Comparison of ENCODE assay signal across 26 mouse cellular contexts in the genomic region with DNA sequence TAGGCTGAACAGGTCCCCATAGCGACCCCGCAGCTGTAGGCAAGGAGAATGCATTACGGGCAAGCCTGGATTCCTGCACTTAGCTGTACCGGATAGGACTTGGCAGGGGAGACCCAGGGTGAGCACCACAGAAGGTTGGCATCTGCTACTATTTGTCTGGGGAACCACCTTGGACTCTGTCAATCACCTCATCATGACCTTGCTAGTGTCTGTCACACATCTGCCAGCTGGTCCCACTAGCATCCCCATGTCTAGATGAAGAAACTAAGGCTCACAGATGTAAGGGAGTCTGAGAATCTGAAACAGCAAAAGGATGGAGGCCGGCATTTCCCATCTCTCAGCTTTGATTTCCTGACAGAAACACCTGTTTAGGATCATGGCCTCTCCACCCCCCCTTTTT. TPM values are rescaled to one million over a fixed set of nuclear protein-coding genes. Genes with fewer than 3 reads are reported as not detected.
DNase-seq lines count a peak whose midpoint lies in the region; ATAC-seq and TF ChIP-seq lines count a peak whose summit lies in the region.
"Had no signal": no experiment of that assay in that cellular context is flagged by ENCODE, and none has a peak within 500 bp of the region (broad histone marks: within the 10 kb centered on the region; RNA-seq: fewer than 3 reads in every experiment).

No protein-coding gene starts in this region.

- H3K4me3 ChIP-seq in gastrocnemius, adult 2 months: no peak overlapping the region
- no peak overlapping the region for H3K4me3 ChIP-seq in intestine, embryonic 14.5 days (ENCODE audit: low read depth, low read length)
- H3K4me3 ChIP-seq in intestine, postnatal 0 days (ENCODE audit: low read depth, low read length): no peak overlapping the region
- no peak overlapping the region for H3K4me3 ChIP-seq in liver, adult 2 months (ENCODE audit: insufficient read depth, low read depth, low read length)
- H3K4me3 ChIP-seq in liver, embryonic 11.5 days (ENCODE audit: low read depth, low read length): no peak overlapping the region
- H3K4me3 ChIP-seq: forebrain, embryonic 13.5 days; forebrain, embryonic 15.5 days had no signal

- H3K4me2 ChIP-seq in intestine, embryonic 14.5 days (ENCODE audit: low read length): no peak overlapping the region
- H3K4me2 ChIP-seq in intestine, postnatal 0 days (replicated peaks; ENCODE audit: low read depth): no peak overlapping the region
- H3K4me2 ChIP-seq in liver, embryonic 11.5 days: no peak overlapping the region
- H3K4me2 ChIP-seq: forebrain, embryonic 13.5 days; forebrain, embryonic 15.5 days had no signal

- no peak for DNase-seq in gastrocnemius, adult 2 months
- DNase-seq in gastrocnemius, postnatal 36 days: no peak
- DNase-seq in intestine, embryonic 14.5 days (ENCODE audit: low spot score): peak; percentile 36
- DNase-seq in liver, adult 2 months (ENCODE audit: extremely low read depth, low read depth, low spot score): peak; percentile 51
- no peak for DNase-seq in liver, embryonic 11.5 days (ENCODE audit: low spot score)
- DNase-seq in induced T-regulatory cell, adult 2 months (ENCODE audit: low read depth): peak; percentile 1
- DNase-seq in adrenal gland, postnatal 36 days: no peak
- DNase-seq: adrenal gland, adult 2 months; adrenal gland, postnatal 10 days; adrenal gland, postnatal 25 days; cerebellum, adult 11-12 months; cerebellum, adult 2 months; cerebellum, adult 9-10 months; cerebellum, postnatal 10 days; cerebellum, postnatal 25 days; forebrain, postnatal 0 days had no signal

- ATAC-seq in intestine, embryonic 14.5 days (replicated peaks; ENCODE audit: low FRiP score, low TSS enrichment, low read depth): no peak
- ATAC-seq in intestine, postnatal 0 days: no peak
- no peak for ATAC-seq in liver, embryonic 11.5 days (replicated peaks; ENCODE audit: low FRiP score)
- ATAC-seq: forebrain, embryonic 13.5 days; forebrain, embryonic 15.5 days; forebrain, postnatal 0 days had no signal

- peaks cover 14% of the 10 kb centered on the region; the same call in 1 of the 2 replicates for H3K4me1 ChIP-seq in intestine, embryonic 14.5 days (replicated peaks; ENCODE audit: control insufficient read depth, insufficient read depth, low read length)
- 0 out of 2 replicates have a peak, but pooled peaks cover 5% of the 10 kb centered on the region for H3K4me1 ChIP-seq in intestine, postnatal 0 days (replicated peaks; ENCODE audit: control insufficient read depth, insufficient read depth, low read length)
- H3K4me1 ChIP-seq in liver, adult 2 months (ENCODE audit: control insufficient read depth, insufficient read depth, low read length): peaks cover 19% of the 10 kb centered on the region
- peaks cover under 1% of the 10 kb centered on the region for H3K4me1 ChIP-seq in liver, embryonic 11.5 days (replicated peaks; ENCODE audit: control insufficient read depth, insufficient read depth, low read length)

- no peaks in the 10 kb centered on the region for H3K9me3 ChIP-seq in intestine, embryonic 14.5 days (ENCODE audit: control insufficient read depth, low read length)
- no peaks in the 10 kb centered on the region for H3K9me3 ChIP-seq in intestine, postnatal 0 days (ENCODE audit: control insufficient read depth)
- no peaks in the 10 kb centered on the region for H3K9me3 ChIP-seq in liver, embryonic 11.5 days (ENCODE audit: control insufficient read depth, low read length)
- H3K9me3 ChIP-seq: forebrain, embryonic 13.5 days; forebrain, embryonic 15.5 days had no signal

- no peaks in the 10 kb centered on the region for H3K27me3 ChIP-seq in intestine, embryonic 14.5 days (replicated peaks; ENCODE audit: control insufficient read depth, insufficient read depth, low read length)
- H3K27me3 ChIP-seq in intestine, postnatal 0 days (replicated peaks; ENCODE audit: control insufficient read depth, insufficient read depth, low read length): no peaks in the 10 kb centered on the region
- no peaks in the 10 kb centered on the region for H3K27me3 ChIP-seq in liver, adult 2 months (ENCODE audit: control insufficient read depth, insufficient read depth, low read length)
- no peaks in the 10 kb centered on the region for H3K27me3 ChIP-seq in liver, embryonic 11.5 days (replicated peaks; ENCODE audit: control insufficient read depth, insufficient read depth, low read length)
- H3K27me3 ChIP-seq: forebrain, embryonic 13.5 days; forebrain, embryonic 15.5 days had no signal

- WGBS in intestine, embryonic 14.5 days: 90% methylated on average over 5 of the region's 5 CpGs
- 88% methylated on average over 5 of the region's 5 CpGs for WGBS in intestine, postnatal 0 days
- 71% methylated on average over 5 of the region's 5 CpGs for WGBS in liver, adult 2 months
- WGBS in liver, embryonic 11.5 days: 80% methylated on average over 5 of the region's 5 CpGs

- TF ChIP-seq CTCF in gastrocnemius, adult 2 months (IDR thresholded peaks at IDR 0.05): no peak
- TF ChIP-seq CTCF in intestine, postnatal 0 days (IDR thresholded peaks at IDR 0.05; ENCODE audit: low read depth): no peak
- no peak for TF ChIP-seq CTCF in liver, adult 2 months (IDR thresholded peaks at IDR 0.05; ENCODE audit: low read depth, low read length)

- 0 out of 2 replicates have a peak, but pooled peaks cover 6% of the 10 kb centered on the region for H3K36me3 ChIP-seq in intestine, embryonic 14.5 days (ENCODE audit: control insufficient read depth, insufficient read depth, low read length)
- H3K36me3 ChIP-seq in intestine, postnatal 0 days (ENCODE audit: control insufficient read depth, insufficient read depth): peaks cover 14% of the 10 kb centered on the region
- peaks cover 30% of the 10 kb centered on the region for H3K36me3 ChIP-seq in liver, adult 2 months (ENCODE audit: control insufficient read depth, insufficient read depth, low read length)
- H3K36me3 ChIP-seq in liver, embryonic 11.5 days (ENCODE audit: control insufficient read depth, insufficient read depth, low read length): peaks cover 4% of the 10 kb centered on the region; the same call in 1 of the 2 replicates
- H3K36me3 ChIP-seq: forebrain, embryonic 15.5 days had no signal

- peaks cover 11% of the 10 kb centered on the region; the same call in 1 of the 2 replicates for H3K79me2 ChIP-seq in liver, adult 2 months (ENCODE audit: control insufficient read depth, insufficient read depth, low read length)

- no peak overlapping the region for H3K9ac ChIP-seq in intestine, embryonic 14.5 days (ENCODE audit: low read length)
- no peak overlapping the region for H3K9ac ChIP-seq in intestine, postnatal 0 days (ENCODE audit: low read depth, low read length)
- H3K9ac ChIP-seq in liver, adult 2 months (ENCODE audit: low read depth, low read length): no peak overlapping the region
- H3K9ac ChIP-seq in liver, embryonic 11.5 days (ENCODE audit: low read depth, low read length): no peak overlapping the region
- H3K9ac ChIP-seq: forebrain, embryonic 13.5 days; forebrain, embryonic 15.5 days; forebrain, postnatal 0 days had no signal

- no peak for TF ChIP-seq POLR2A in liver, adult 2 months (IDR thresholded peaks at IDR 0.05; ENCODE audit: extremely low read depth, insufficient read depth, low read length)

- intact Hi-C loops in gastrocnemius, adult 2 months (cut with DNase I): no loop called here
- intact Hi-C loops in gastrocnemius, postnatal 36 days (cut with DNase I): no loop called here

- peak overlapping the region; percentile 24; the same call in 1 of the 2 replicates for H3K27ac ChIP-seq in gastrocnemius, adult 2 months
- no peak overlapping the region for H3K27ac ChIP-seq in intestine, embryonic 14.5 days (ENCODE audit: low read depth)
- H3K27ac ChIP-seq in intestine, postnatal 0 days (ENCODE audit: low read depth, low read length): no peak overlapping the region
- H3K27ac ChIP-seq in liver, adult 2 months (replicated peaks; ENCODE audit: insufficient read depth, low read depth, low read length): no peak overlapping the region
- H3K27ac ChIP-seq in liver, embryonic 11.5 days (ENCODE audit: low read depth, low read length): no peak overlapping the region
- H3K27ac ChIP-seq: forebrain, embryonic 13.5 days; forebrain, embryonic 15.5 days had no signal

RNA-seq across cellular contexts. Expression of a gene that starts 5.6 kb away (rescaled TPM):
- 10 to 100 TPM; 13.1 to 16.4 TPM for total RNA-seq in gastrocnemius, adult 2 months (2021)
- 10 to 100 TPM; 12.3 to 16.7 TPM for total RNA-seq in gastrocnemius, postnatal 36 days (2021)
- 8.4 and 8.5 TPM in 2 replicates for polyA plus RNA-seq in intestine, embryonic 14.5 days (2014; fragmentation: Nextera tagmentation; extraction: Ambion mirVana)
- polyA plus RNA-seq in intestine, postnatal 0 days (2015; fragmentation: Nextera tagmentation; extraction: Ambion mirVana): 5.7 and 7.6 TPM in 2 replicates
- total RNA-seq in liver, adult 2 months (2014; rRNA removed): 83.3 and 105 TPM in 2 replicates
- 316 and 337 TPM in 2 replicates for polyA plus RNA-seq in liver, adult 2 months (2012; rRNA removed)
- polyA plus RNA-seq in liver, embryonic 11.5 days (2014; fragmentation: Nextera tagmentation; extraction: Ambion mirVana): 6.8 and 7.0 TPM in 2 replicates
- 10 to 100 TPM; 34.1 to 36.4 TPM for total RNA-seq in adrenal gland, postnatal 36 days (2021)
- total RNA-seq: MEL had no signal

RNA-seq across cellular contexts. Expression of a gene that starts 19.4 kb away (rescaled TPM):
- not detected for total RNA-seq in gastrocnemius, adult 2 months (2021)
- total RNA-seq in gastrocnemius, postnatal 36 days (2021): not detected
- not detected in 2 replicates for polyA plus RNA-seq in intestine, embryonic 14.5 days (2014; fragmentation: Nextera tagmentation; extraction: Ambion mirVana)
- not detected in 2 replicates for polyA plus RNA-seq in intestine, postnatal 0 days (2015; fragmentation: Nextera tagmentation; extraction: Ambion mirVana)
- total RNA-seq in liver, adult 2 months (2014; rRNA removed): 0.46 and 0.54 TPM in 2 replicates
- 0.32 and 0.91 TPM in 2 replicates for polyA plus RNA-seq in liver, adult 2 months (2012; rRNA removed)
- polyA plus RNA-seq in liver, embryonic 11.5 days (2014; fragmentation: Nextera tagmentation; extraction: Ambion mirVana): not detected in 2 replicates
- not detected for total RNA-seq in adrenal gland, postnatal 36 days (2021)
- total RNA-seq: ES-E14; forebrain, postnatal 0 days; MEL had no signal
- polyA plus RNA-seq: adrenal gland, adult 2 months; C2C12; cerebellum, adult 2 months; cortical plate, adult 2 months; embryonic facial prominence, embryonic 11.5 days; embryonic facial prominence, embryonic 14.5 days; forebrain, embryonic 11.5 days; forebrain, embryonic 13.5 days; forebrain, embryonic 15.5 days; forebrain, postnatal 0 days had no signal

RNA-seq across cellular contexts. Expression of a gene that starts 20.3 kb away (rescaled TPM):
- 100 to 1,000 TPM; 464 to 595 TPM for total RNA-seq in gastrocnemius, adult 2 months (2021)
- 100 to 1,000 TPM; 440 to 476 TPM for total RNA-seq in gastrocnemius, postnatal 36 days (2021)
- polyA plus RNA-seq in intestine, embryonic 14.5 days (2014; fragmentation: Nextera tagmentation; extraction: Ambion mirVana): 426 and 466 TPM in 2 replicates
- 830 and 832 TPM in 2 replicates for polyA plus RNA-seq in intestine, postnatal 0 days (2015; fragmentation: Nextera tagmentation; extraction: Ambion mirVana)
- 931 and 1,175 TPM in 2 replicates for total RNA-seq in liver, adult 2 months (2014; rRNA removed)
- 441 and 456 TPM in 2 replicates for polyA plus RNA-seq in liver, adult 2 months (2012; rRNA removed)
- 432 and 467 TPM in 2 replicates for polyA plus RNA-seq in liver, embryonic 11.5 days (2014; fragmentation: Nextera tagmentation; extraction: Ambion mirVana)
- 100 to 1,000 TPM; 439 to 578 TPM for total RNA-seq in adrenal gland, postnatal 36 days (2021)

RNA-seq across cellular contexts. Expression of a gene that starts 32.6 kb away (rescaled TPM):
- not detected for total RNA-seq in gastrocnemius, adult 2 months (2021)
- not detected for total RNA-seq in gastrocnemius, postnatal 36 days (2021)
- polyA plus RNA-seq in intestine, embryonic 14.5 days (2014; fragmentation: Nextera tagmentation; extraction: Ambion mirVana): not detected in 2 replicates
- polyA plus RNA-seq in intestine, postnatal 0 days (2015; fragmentation: Nextera tagmentation; extraction: Ambion mirVana): 0.25 and 0.39 TPM in 2 replicates
- total RNA-seq in liver, adult 2 months (2014; rRNA removed): 729 and 912 TPM in 2 replicates
- 1,682 and 1,823 TPM in 2 replicates for polyA plus RNA-seq in liver, adult 2 months (2012; rRNA removed)
- polyA plus RNA-seq in liver, embryonic 11.5 days (2014; fragmentation: Nextera tagmentation; extraction: Ambion mirVana): 8.2 and 10.3 TPM in 2 replicates
- total RNA-seq in adrenal gland, postnatal 36 days (2021): under 1 TPM in 1 of 2 experiments, not detected in 1; 0.83 TPM
- total RNA-seq: ES-E14; forebrain, postnatal 0 days; MEL had no signal
- polyA plus RNA-seq: C2C12; cerebellum, adult 2 months; cortical plate, adult 2 months; embryonic facial prominence, embryonic 11.5 days; embryonic facial prominence, embryonic 14.5 days; forebrain, embryonic 11.5 days; forebrain, embryonic 13.5 days; forebrain, embryonic 15.5 days; forebrain, postnatal 0 days had no signal

RNA-seq across cellular contexts. Expression of a gene that starts 35.7 kb away (rescaled TPM):
- total RNA-seq in gastrocnemius, adult 2 months (2021): 100 to 1,000 TPM; 134 to 141 TPM
- 100 to 1,000 TPM; 116 to 123 TPM for total RNA-seq in gastrocnemius, postnatal 36 days (2021)
- 260 and 272 TPM in 2 replicates for polyA plus RNA-seq in intestine, embryonic 14.5 days (2014; fragmentation: Nextera tagmentation; extraction: Ambion mirVana)
- polyA plus RNA-seq in intestine, postnatal 0 days (2015; fragmentation: Nextera tagmentation; extraction: Ambion mirVana): 448 and 457 TPM in 2 replicates
- 137 and 141 TPM in 2 replicates for total RNA-seq in liver, adult 2 months (2014; rRNA removed)
- 165 and 186 TPM in 2 replicates for polyA plus RNA-seq in liver, adult 2 months (2012; rRNA removed)
- 218 and 233 TPM in 2 replicates for polyA plus RNA-seq in liver, embryonic 11.5 days (2014; fragmentation: Nextera tagmentation; extraction: Ambion mirVana)
- 100 to 1,000 TPM; 166 to 186 TPM for total RNA-seq in adrenal gland, postnatal 36 days (2021)

Comparison
In these comparisons a context has a peak if more than half of its experiments do, and no peak if none do; other contexts are left out.
1. DNase-seq: peak in intestine, embryonic 14.5 days (single experiment), liver, adult 2 months (single experiment) and induced T-regulatory cell, adult 2 months (single experiment); none in gastrocnemius, adult 2 months (single experiment), gastrocnemius, postnatal 36 days (0 of 2), liver, embryonic 11.5 days (single experiment) and adrenal gland, postnatal 36 days (0 of 2).